Mouse (Mus musculus) kidney, embryonic 16.5 days (tissue): ENCODE measurements around the gene Col11a2. TPM values are rescaled to one million over a fixed set of nuclear protein-coding genes. Genes with fewer than 3 reads are reported as not detected.

Experiments
- ATAC-seq: fragments of 200-750 bp; cut with Nextera tagmentation; 2 replicates; pipeline ENCODE4 v1.8.0; 2017; ENCODE audit warnings: moderate TSS enrichment; ENCODE audit not compliant: low FRiP score, low TSS enrichment
- H3K27ac ChIP-seq: fragments of 300-500 bp; sonication (generic); 2 replicates; pipeline ENCODE4 v1.5.1; 2014; ENCODE audit warnings: low read length
- H3K27me3 ChIP-seq: fragments of 300-500 bp; sonication (generic); 2 replicates; pipeline ENCODE4 v1.6.1; 2014; ENCODE audit warnings: low read length, control low read depth, mixed read lengths; ENCODE audit not compliant: insufficient read depth
- H3K36me3 ChIP-seq: fragments of 300-500 bp; sonication (generic); 2 replicates; pipeline ENCODE4 v1.6.1; 2014; ENCODE audit warnings: low read length, control low read depth, mixed read lengths; ENCODE audit not compliant: insufficient read depth
- H3K4me1 ChIP-seq: fragments of 300-500 bp; sonication (generic); 2 replicates; pipeline ENCODE4 v1.6.1; 2014; ENCODE audit warnings: low read length, control low read depth, mixed read lengths; ENCODE audit not compliant: insufficient read depth
- H3K4me2 ChIP-seq: fragments of 300-500 bp; sonication (generic); replicated peaks from 2 replicates; pipeline ENCODE4 v1.6.1; 2014; ENCODE audit warnings: low read depth, low read length
- H3K4me3 ChIP-seq: fragments of 300-500 bp; sonication (generic); 2 replicates; pipeline ENCODE4 v1.5.1; 2014; ENCODE audit warnings: mild to moderate bottlenecking, low read length
- H3K9ac ChIP-seq: fragments of 300-500 bp; sonication (generic); replicated peaks from 2 replicates; pipeline ENCODE4 v1.6.1; 2014; ENCODE audit warnings: low read length
- H3K9me3 ChIP-seq: fragments of 300-500 bp; sonication (generic); 2 replicates; pipeline ENCODE4 v1.6.1; 2016; ENCODE audit warnings: low read length, control low read depth
- WGBS: fragments of 180-500 bp; shearing (Covaris S2); extraction: QIAGEN DNeasy Blood & Tissue Kit; methylation state at CpG from one replicate; pipeline ENCODE4 v1.1.7; 2014; 5-methylcytosine and 5-hydroxymethylcytosine counted together
- polyA plus RNA-seq: library from polyadenylated mRNA; unstranded; fragments of >200 nt; fragmentation: Nextera tagmentation; extraction: Ambion mirVana; gene quantifications from 2 replicates; pipeline ENCODE4 v1.2.1, GENCODE M21; 2015

The Col11a2 gene
- polyA plus RNA-seq, 1 experiment from 2014 or later = 3.2 TPM

- 2% methylated on average over 5 of the region's 5 CpGs for WGBS
- peaks cover 41% of the 10 kb centered on the region for H3K27me3 ChIP-seq
Observed at GRCm38 (mm10) chr17:34003426-34003825, 35.8 kb upstream of the Col11a2 start.

GRCm38 (mm10) chr17:34006570-34006969 lies 32.7 kb upstream of the Col11a2 start:
- no peak overlapping the region for H3K4me3 ChIP-seq

More at GRCm38 (mm10) chr17:34003426-34003825, 35.8 kb upstream of the Col11a2 start:
- Histone ChIP-seq H3K4me1 (0 out of 2 replicates have a peak, but pooled peaks cover 4% of the 10 kb centered on the region), H3K36me3 (no peaks in the 10 kb centered on the region), H3K9me3 (no peaks in the 10 kb centered on the region), H3K27ac (no peak overlapping the region), H3K4me2 (no peak overlapping the region), H3K4me3 (no peak overlapping the region), H3K9ac (no peak overlapping the region)
- ATAC-seq = no peak

GRCm38 (mm10) chr17:34010156-34010555 lies 29.1 kb upstream of the Col11a2 start:
- Histone ChIP-seq H3K27me3 (peaks cover 8% of the 10 kb centered on the region), H3K9me3 (no peaks in the 10 kb centered on the region), H3K9ac (no peak overlapping the region), H3K4me2 (no peak overlapping the region), H3K4me1 (no peaks in the 10 kb centered on the region), H3K4me3 (no peak overlapping the region), H3K27ac (no peak overlapping the region), H3K36me3 (no peaks in the 10 kb centered on the region)
- no peak for ATAC-seq
- WGBS = 82% methylated on average over 5 of the region's 5 CpGs

More at GRCm38 (mm10) chr17:34006570-34006969, 32.7 kb upstream of the Col11a2 start:
- Histone ChIP-seq H3K9ac (no peak overlapping the region), H3K4me2 (no peak overlapping the region), H3K27ac (no peak overlapping the region), H3K27me3 (peaks cover 14% of the 10 kb centered on the region), H3K36me3 (no peaks in the 10 kb centered on the region), H3K4me1 (no peaks in the 10 kb centered on the region), H3K9me3 (no peaks in the 10 kb centered on the region)
- no peak for ATAC-seq
- WGBS = 46% methylated on average over 2 of the region's 2 CpGs

GRCm38 (mm10) chr17:34013436-34013835 lies 25.8 kb upstream of the Col11a2 start:
- no peak overlapping the region for H3K9ac ChIP-seq
- H3K4me3 ChIP-seq = no peak overlapping the region
- no peaks in the 10 kb centered on the region for H3K9me3 ChIP-seq
- no peaks in the 10 kb centered on the region for H3K4me1 ChIP-seq
- no peak for ATAC-seq
- H3K36me3 ChIP-seq = no peaks in the 10 kb centered on the region
- H3K27ac ChIP-seq = no peak overlapping the region
- H3K4me2 ChIP-seq = no peak overlapping the region
- H3K27me3 ChIP-seq = no peaks in the 10 kb centered on the region
- WGBS = 95% methylated on average over 8 of the region's 8 CpGs

- Histone ChIP-seq H3K27ac (no peak overlapping the region), H3K4me3 (no peak overlapping the region), H3K4me1 (peaks cover 23% of the 10 kb centered on the region), H3K36me3 (peaks cover 28% of the 10 kb centered on the region), H3K27me3 (no peaks in the 10 kb centered on the region), H3K4me2 (no peak overlapping the region), H3K9ac (no peak overlapping the region), H3K9me3 (peaks cover 10% of the 10 kb centered on the region; the same call in 1 of the 2 replicates)
- WGBS = 95% methylated on average over 23 of the region's 23 CpGs
- no peak for ATAC-seq
Observed at GRCm38 (mm10) chr17:34021539-34022413, 17.5 kb upstream of the Col11a2 start.

- Histone ChIP-seq H3K27ac (no peak overlapping the region), H3K4me3 (no peak overlapping the region), H3K36me3 (peaks cover 28% of the 10 kb centered on the region), H3K4me1 (peaks cover 30% of the 10 kb centered on the region), H3K9ac (no peak overlapping the region), H3K9me3 (peaks cover 10% of the 10 kb centered on the region; the same call in 1 of the 2 replicates), H3K27me3 (no peaks in the 10 kb centered on the region), H3K4me2 (no peak overlapping the region)
- ATAC-seq = no peak
- WGBS = 91% methylated on average over 13 of the region's 14 CpGs
Observed at GRCm38 (mm10) chr17:34022414-34022783, 16.8 kb upstream of the Col11a2 start.

- peaks cover 30% of the 10 kb centered on the region for H3K4me1 ChIP-seq
- WGBS = 98% methylated on average over 20 of the region's 20 CpGs
- H3K9ac ChIP-seq = no peak overlapping the region
- no peaks in the 10 kb centered on the region for H3K27me3 ChIP-seq
- peaks cover 10% of the 10 kb centered on the region; the same call in 1 of the 2 replicates for H3K9me3 ChIP-seq
- H3K27ac ChIP-seq = no peak overlapping the region
- no peak overlapping the region for H3K4me2 ChIP-seq
- no peak overlapping the region for H3K4me3 ChIP-seq
- peaks cover 28% of the 10 kb centered on the region for H3K36me3 ChIP-seq
- no peak for ATAC-seq
Observed at GRCm38 (mm10) chr17:34022987-34023386, 16.2 kb upstream of the Col11a2 start.

- peak overlapping the region; percentile 65 for H3K4me3 ChIP-seq
- H3K9ac ChIP-seq = peak overlapping the region; percentile 80
- no peaks in the 10 kb centered on the region for H3K27me3 ChIP-seq
- no peak for ATAC-seq
- peak overlapping the region; percentile 85 for H3K4me2 ChIP-seq
- WGBS = 71% methylated on average over 9 of the region's 9 CpGs
- peaks cover 10% of the 10 kb centered on the region; the same call in 1 of the 2 replicates for H3K9me3 ChIP-seq
- peak overlapping the region; percentile 96; the same call in 1 of the 2 replicates for H3K27ac ChIP-seq
- H3K4me1 ChIP-seq = peaks cover 37% of the 10 kb centered on the region
- H3K36me3 ChIP-seq = peaks cover 32% of the 10 kb centered on the region
Observed at GRCm38 (mm10) chr17:34023678-34024077, 15.6 kb upstream of the Col11a2 start.

- H3K4me1 ChIP-seq = peaks cover 43% of the 10 kb centered on the region
- H3K9ac ChIP-seq = peak within 1 kb of the TSS; percentile 80
- peak within 1 kb of the TSS; percentile 96 for H3K27ac ChIP-seq
- peak within 1 kb of the TSS; percentile 85 for H3K4me2 ChIP-seq
- WGBS = 0% methylated on average over 53 of the region's 58 CpGs
- peak within 1 kb of the TSS; percentile 65 for H3K4me3 ChIP-seq
- peak; percentile 72 for ATAC-seq
- H3K36me3 ChIP-seq = peaks cover 39% of the 10 kb centered on the region
- no peaks in the 10 kb centered on the region for H3K27me3 ChIP-seq
- H3K9me3 ChIP-seq = peaks cover 10% of the 10 kb centered on the region; the same call in 1 of the 2 replicates
Observed at GRCm38 (mm10) chr17:34024317-34024821, 14.9 kb upstream of the Col11a2 start, which contains the start of gene Ring1. Ring1 (minus strand) TSS chr17:34024680.
